Mouse (Mus musculus) liver, postnatal 0 days (tissue): ENCODE results near the gene Fbrsl1. TPM values are rescaled to one million over a fixed set of nuclear protein-coding genes. Genes with fewer than 3 reads are reported as not detected.
"Not testable (repeated sequence)": the region's sequence is repeated elsewhere in the genome, so short reads cannot be mapped to it uniquely, and the experiment has no call there.

Source experiments
- ATAC-seq: fragments of 200-750 bp; cut with Nextera tagmentation; 2 replicates; pipeline ENCODE4 v1.8.0; 2017; ENCODE audit warnings: mild to moderate bottlenecking, moderate library complexity
- DNase-seq: peaks from one replicate; pipeline ENCODE4 v3.0.0-alpha.2; 2016
- H3K27ac ChIP-seq: fragments of 300-500 bp; sonication (generic); 2 replicates; pipeline ENCODE4 v1.5.1; 2014; ENCODE audit warnings: antibody characterized with exemption, moderate library complexity, mild to moderate bottlenecking, low read depth
- H3K27me3 ChIP-seq: fragments of 300-500 bp; sonication (generic); 2 replicates; pipeline ENCODE4 v1.6.1; 2014; ENCODE audit warnings: low read length, control low read depth, mixed read lengths; ENCODE audit not compliant: insufficient read depth
- H3K36me3 ChIP-seq: fragments of 300-500 bp; sonication (generic); replicated peaks from 2 replicates; pipeline ENCODE4 v1.6.1; 2014; ENCODE audit warnings: mild to moderate bottlenecking, control low read depth, low read length, moderate library complexity, mixed read lengths; ENCODE audit not compliant: insufficient read depth
- H3K4me1 ChIP-seq: fragments of 300-500 bp; sonication (generic); 2 replicates; pipeline ENCODE4 v1.6.1; 2014; ENCODE audit warnings: antibody characterized with exemption, mild to moderate bottlenecking, control low read depth; ENCODE audit not compliant: insufficient read depth
- H3K4me2 ChIP-seq: fragments of 300-500 bp; sonication (generic); 2 replicates; pipeline ENCODE4 v1.6.1; 2014; ENCODE audit warnings: low read depth, mild to moderate bottlenecking, low read length, moderate library complexity, mixed read lengths
- H3K4me3 ChIP-seq: fragments of 300-500 bp; sonication (generic); 2 replicates; pipeline ENCODE4 v1.5.1; 2014; ENCODE audit warnings: low read depth, low read length
- H3K9ac ChIP-seq: fragments of 300-500 bp; sonication (generic); replicated peaks from 2 replicates; pipeline ENCODE4 v1.6.1; 2014; ENCODE audit warnings: mild to moderate bottlenecking, moderate library complexity
- H3K9me3 ChIP-seq: fragments of 300-500 bp; sonication (generic); 2 replicates; pipeline ENCODE4 v1.6.1; 2016; ENCODE audit warnings: mild to moderate bottlenecking, control low read depth, low read length, mixed read lengths
- CTCF ChIP-seq: sonication (generic); IDR thresholded peaks from 2 replicates; pipeline ENCODE4 v1.5.1; 2016; ENCODE audit warnings: antibody characterized with exemption, low read depth
- EP300 ChIP-seq: IDR thresholded peaks from 2 replicates; pipeline ENCODE4 v1.6.1; 2016; ENCODE audit warnings: antibody characterized with exemption, low read depth, mild to moderate bottlenecking
- WGBS: fragments of 180-500 bp; shearing (Covaris S2); extraction: QIAGEN DNeasy Blood & Tissue Kit; methylation state at CpG from one replicate; pipeline ENCODE4 v1.1.7; 2014; ENCODE audit not compliant: insufficient replicate concordance; 5-methylcytosine and 5-hydroxymethylcytosine counted together
- polyA plus RNA-seq: library from polyadenylated mRNA; unstranded; fragments of >200 nt; fragmentation: Nextera tagmentation; extraction: Ambion mirVana; gene quantifications from 2 replicates; pipeline ENCODE4 v1.2.1, GENCODE M21; 2015

The Fbrsl1 gene
- polyA plus RNA-seq, 1 experiment from 2014 or later = 3.5 TPM

DNA sequence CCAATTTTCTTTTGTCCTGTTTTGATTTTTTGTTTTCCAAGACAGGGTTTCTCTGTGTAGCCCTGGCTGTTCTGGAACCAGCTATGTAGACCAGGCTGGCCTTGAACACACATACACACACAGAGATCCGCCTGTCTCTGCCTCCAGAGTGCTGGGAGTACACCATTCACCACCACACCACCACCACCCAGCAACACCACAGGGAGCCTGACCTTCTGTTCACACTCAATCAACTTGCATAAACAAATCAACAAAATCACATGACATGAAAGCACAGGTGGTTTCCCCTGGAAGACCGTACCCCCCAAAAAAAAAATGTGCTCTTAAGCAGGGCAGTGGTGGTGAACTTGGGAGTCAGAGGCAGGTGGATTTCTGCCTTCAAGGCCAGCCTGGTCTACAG lies 3.8 kb downstream of the Fbrsl1 start:
- DNase-seq = no peak
- 87% methylated on average over 2 of the region's 2 CpGs for WGBS
- Histone ChIP-seq H3K9me3 (no peaks in the 10 kb centered on the region), H3K27me3 (no peaks in the 10 kb centered on the region), H3K9ac (no peak overlapping the region), H3K4me3 (no peak overlapping the region), H3K4me2 (no peak overlapping the region), H3K36me3 (no peaks in the 10 kb centered on the region), H3K27ac (no peak overlapping the region), H3K4me1 (peaks cover 37% of the 10 kb centered on the region)
- TF ChIP-seq CTCF (no peak), EP300 (no peak)
- ATAC-seq = no peak

DNA sequence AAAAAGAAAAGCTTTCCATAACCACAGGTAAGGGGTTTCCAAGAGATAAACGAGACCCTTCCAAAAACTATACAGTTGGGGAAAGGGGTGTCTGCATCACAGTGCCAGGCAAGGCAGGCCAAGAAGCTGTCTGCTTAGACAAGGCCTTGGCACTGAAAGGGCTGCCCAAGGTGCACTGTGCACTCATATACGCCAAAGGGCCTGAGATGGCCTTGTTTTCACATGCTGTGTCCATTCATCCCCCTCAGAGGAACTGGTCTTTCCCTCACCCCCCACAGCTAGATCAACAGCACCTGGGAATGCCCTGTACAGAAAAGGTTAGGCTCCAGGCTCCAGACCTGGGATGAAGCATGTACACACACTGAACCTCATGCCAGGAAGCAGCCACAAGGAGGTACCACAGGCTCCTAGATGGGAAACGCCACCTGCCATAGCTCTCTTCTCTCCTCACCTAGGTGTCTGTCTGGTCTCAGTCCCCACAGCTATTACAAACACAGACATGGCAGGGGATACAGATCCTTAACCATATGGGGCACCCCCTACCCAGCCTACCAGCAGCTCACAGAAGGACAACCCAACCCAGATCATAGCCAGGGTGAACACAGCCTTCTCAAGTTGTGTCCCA lies 5.2 kb downstream of the Fbrsl1 start:
- 74% methylated on average over 3 of the region's 3 CpGs for WGBS
- no peak overlapping the region for H3K9ac ChIP-seq
- no peak for DNase-seq
- ATAC-seq = no peak
- H3K9me3 ChIP-seq = no peaks in the 10 kb centered on the region
- H3K36me3 ChIP-seq = no peaks in the 10 kb centered on the region
- no peak for TF ChIP-seq CTCF
- no peak for TF ChIP-seq EP300
- H3K4me3 ChIP-seq = no peak overlapping the region
- no peaks in the 10 kb centered on the region for H3K27me3 ChIP-seq
- peaks cover 36% of the 10 kb centered on the region for H3K4me1 ChIP-seq
- H3K27ac ChIP-seq = no peak overlapping the region
- H3K4me2 ChIP-seq = no peak overlapping the region

DNA sequence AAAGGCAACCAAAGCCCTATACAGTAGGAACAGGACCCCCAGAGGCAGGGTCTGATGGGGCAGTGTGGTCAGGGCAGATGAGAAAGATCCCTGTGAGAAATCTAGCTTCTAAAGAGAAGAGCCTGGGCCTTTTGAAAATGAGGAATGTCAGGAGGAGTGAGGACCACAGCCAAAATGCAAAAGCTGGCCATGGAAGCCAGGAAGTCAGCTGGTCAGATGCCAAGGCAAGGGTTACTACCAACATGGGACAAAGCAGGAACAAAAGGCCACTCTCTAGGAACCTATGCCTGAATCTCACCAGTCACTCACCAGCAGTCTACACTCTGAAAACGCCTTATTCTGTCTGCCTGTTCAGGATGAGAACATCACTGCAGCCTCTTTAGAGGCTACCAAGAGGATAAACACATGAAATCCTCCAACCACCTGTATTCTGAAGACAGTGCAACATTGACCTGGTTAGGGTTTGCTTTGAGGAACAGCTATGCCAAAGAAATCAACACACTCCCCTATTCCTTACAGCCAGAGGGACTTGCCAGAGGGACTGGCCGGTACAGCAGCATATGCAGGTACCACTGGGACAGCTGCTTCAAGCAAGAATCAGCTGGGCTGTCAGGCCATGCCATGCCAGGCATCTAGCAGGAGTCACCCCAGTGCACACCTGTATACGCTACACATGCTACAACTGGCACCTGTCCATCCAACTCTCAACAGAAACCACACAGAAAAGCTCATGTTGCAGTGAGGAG lies 8.6 kb downstream of the Fbrsl1 start:
- H3K9ac ChIP-seq = no peak overlapping the region
- 86% methylated on average over 3 of the region's 3 CpGs for WGBS
- H3K27ac ChIP-seq = no peak overlapping the region
- H3K36me3 ChIP-seq = no peaks in the 10 kb centered on the region
- no peak overlapping the region for H3K4me2 ChIP-seq
- DNase-seq (no peak), ATAC-seq (no peak)
- TF ChIP-seq EP300 = no peak
- TF ChIP-seq CTCF = no peak
- no peak overlapping the region for H3K4me3 ChIP-seq
- peaks cover 15% of the 10 kb centered on the region for H3K4me1 ChIP-seq
- H3K27me3 ChIP-seq = no peaks in the 10 kb centered on the region
- H3K9me3 ChIP-seq = no peaks in the 10 kb centered on the region

DNA sequence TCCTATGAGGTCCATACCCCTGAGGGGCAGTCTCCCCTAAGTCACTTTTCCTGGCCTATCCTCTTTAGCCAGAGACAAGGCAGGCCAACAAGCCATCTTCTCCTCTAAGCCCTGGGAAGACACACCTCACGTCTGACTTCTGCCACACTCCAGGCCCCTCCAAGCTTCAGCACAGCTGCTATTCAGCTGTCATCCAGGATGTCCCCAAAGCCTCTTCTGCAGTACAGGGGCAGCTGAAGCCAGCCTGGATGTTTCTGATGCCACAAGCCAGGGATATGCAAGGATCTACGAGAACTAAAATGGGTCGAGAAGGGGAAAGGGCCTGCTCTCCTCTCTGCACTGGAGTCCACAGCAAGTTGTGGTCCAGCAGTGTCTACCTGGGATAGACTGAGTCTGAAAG lies 9.7 kb downstream of the Fbrsl1 start:
- H3K27me3 ChIP-seq = no peaks in the 10 kb centered on the region
- no peak overlapping the region for H3K4me3 ChIP-seq
- H3K9ac ChIP-seq = 0 out of 2 replicates have a peak overlapping the region, but pooled peaks have one; percentile 2
- DNase-seq (no peak), ATAC-seq (no peak)
- H3K4me2 ChIP-seq = no peak overlapping the region
- WGBS = 79% methylated on average over 3 of the region's 3 CpGs
- no peak overlapping the region for H3K27ac ChIP-seq
- peaks cover 15% of the 10 kb centered on the region for H3K4me1 ChIP-seq
- no peaks in the 10 kb centered on the region for H3K36me3 ChIP-seq
- TF ChIP-seq EP300 (no peak), CTCF (no peak)
- H3K9me3 ChIP-seq = no peaks in the 10 kb centered on the region

DNA sequence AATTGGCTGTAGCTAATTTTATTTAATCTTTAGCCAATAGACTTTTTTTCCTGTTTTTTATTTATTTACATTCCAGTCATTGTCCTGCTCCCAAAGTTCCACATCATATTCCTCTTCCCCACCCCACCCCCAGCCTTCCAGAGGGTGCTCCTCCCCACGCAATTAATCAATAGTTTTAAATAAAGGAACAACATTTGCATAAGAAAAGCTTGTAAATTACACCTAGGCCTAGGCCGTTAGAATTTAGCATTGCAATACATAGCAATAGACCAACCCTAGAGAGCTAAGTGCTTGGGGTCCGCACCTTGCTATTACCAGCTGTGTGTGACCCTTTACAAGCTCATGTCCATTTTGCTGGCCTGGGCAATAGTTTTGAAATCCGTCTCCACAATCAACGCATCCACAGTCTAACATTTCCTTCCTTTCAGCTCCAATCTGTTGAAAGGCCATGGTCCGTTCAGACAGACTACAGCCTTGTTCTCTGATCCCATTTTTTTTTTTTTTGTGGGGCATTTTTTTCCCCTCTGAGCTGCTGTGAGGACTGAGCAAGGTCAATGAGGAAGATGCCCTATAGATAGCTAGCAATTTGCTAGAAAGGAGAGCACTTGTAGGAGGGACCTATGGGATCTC lies 10.6 kb downstream of the Fbrsl1 start:
- peaks cover 15% of the 10 kb centered on the region for H3K4me1 ChIP-seq
- H3K9me3 ChIP-seq = no peaks in the 10 kb centered on the region
- DNase-seq = no peak
- no peak for TF ChIP-seq CTCF
- no peak for TF ChIP-seq EP300
- WGBS = 72% methylated on average over 6 of the region's 6 CpGs
- H3K9ac ChIP-seq = no peak overlapping the region
- no peaks in the 10 kb centered on the region for H3K27me3 ChIP-seq
- no peak for ATAC-seq
- 0 out of 2 replicates have a peak, but pooled peaks cover 3% of the 10 kb centered on the region for H3K36me3 ChIP-seq
- no peak overlapping the region for H3K27ac ChIP-seq
- no peak overlapping the region for H3K4me2 ChIP-seq
- no peak overlapping the region for H3K4me3 ChIP-seq

DNA sequence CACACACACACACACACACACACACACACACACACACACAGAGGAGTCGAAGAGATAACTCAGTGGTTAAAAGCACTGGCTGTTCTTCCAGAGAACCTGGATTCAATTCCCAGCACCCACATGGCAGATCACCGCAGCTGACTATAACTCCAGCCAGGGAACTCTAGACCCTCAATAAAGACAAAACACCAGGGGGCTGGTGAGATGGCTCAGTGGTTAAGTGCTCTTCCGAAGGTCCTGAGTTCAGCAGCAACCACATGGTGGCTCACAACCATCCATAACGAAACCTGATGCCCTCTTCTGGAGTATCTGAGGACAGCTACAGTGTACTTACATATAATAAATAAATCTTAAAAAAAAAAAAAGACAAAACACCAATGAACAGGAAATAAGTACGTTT lies 12.1 kb downstream of the Fbrsl1 start:
- peaks cover 15% of the 10 kb centered on the region for H3K4me1 ChIP-seq
- H3K4me2 ChIP-seq, H3K27ac ChIP-seq, H3K9me3 ChIP-seq, DNase-seq, ATAC-seq, H3K27me3 ChIP-seq, H3K9ac ChIP-seq, H3K4me3 ChIP-seq: not testable (repeated sequence)
- H3K36me3 ChIP-seq = peaks cover 16% of the 10 kb centered on the region
- WGBS = 56% methylated on average over 5 of the region's 5 CpGs
